Mouse (Mus musculus) granulocyte monocyte progenitor cell, adult 5-6 weeks (primary cell): ENCODE measurements at regions not wholly inside any gene's neighbourhood (a gene's known extent, or its start where the extent isn't known, plus 50 kb on each side); places are given as distances from the start of the nearest gene placed in this dataset.
A peak's percentile ranks its signal among the peaks of the same experiment; 100 is the strongest.
"Not testable (repeated sequence)": the region's sequence is repeated elsewhere in the genome, so short reads cannot be mapped to it uniquely, and the experiment has no call there.

Experiments
- ATAC-seq: replicated peaks from 2 replicates; pipeline ENCODE4 v1.8.0; 2016; ENCODE audit warnings: mild to moderate bottlenecking, moderate TSS enrichment, inconsistent platforms; ENCODE audit not compliant: poor library complexity, severe bottlenecking

GRCm38 (mm10) chr9:81312047-81312446, 321.6 kb downstream of the Htr1b start:
- no peak for ATAC-seq

DNA sequence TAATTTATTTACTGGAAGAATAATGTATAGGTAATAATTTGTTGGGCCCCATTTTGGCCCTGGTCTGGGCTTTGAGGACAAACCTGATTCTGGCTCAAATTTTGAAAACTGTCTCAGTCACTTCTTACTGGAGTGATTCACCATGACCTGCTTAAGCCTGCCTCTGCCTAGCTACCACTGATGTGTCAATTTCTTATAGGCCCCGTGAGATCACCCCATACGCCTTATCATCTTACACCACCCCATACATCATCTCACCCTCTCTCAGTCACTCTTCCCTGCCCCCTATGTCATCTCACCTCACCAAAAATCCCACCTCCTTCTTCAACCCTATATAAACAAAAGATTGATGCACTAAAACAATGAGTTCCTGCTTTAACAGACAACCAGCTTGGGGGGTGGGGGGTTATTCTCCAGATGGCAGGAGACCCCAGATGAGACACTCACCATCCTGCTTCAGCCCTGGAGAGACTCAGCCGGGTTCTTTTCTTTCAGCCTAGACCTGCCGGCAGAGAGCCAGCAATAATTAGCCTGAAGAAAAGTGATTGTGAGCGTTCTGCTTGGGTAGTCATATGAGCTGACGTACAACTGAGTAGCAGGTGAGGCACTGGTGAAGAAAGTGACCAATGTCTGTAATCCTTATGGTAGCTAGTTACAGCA, 325.0 kb downstream of the Htr1b start:
- ATAC-seq: no peak

DNA sequence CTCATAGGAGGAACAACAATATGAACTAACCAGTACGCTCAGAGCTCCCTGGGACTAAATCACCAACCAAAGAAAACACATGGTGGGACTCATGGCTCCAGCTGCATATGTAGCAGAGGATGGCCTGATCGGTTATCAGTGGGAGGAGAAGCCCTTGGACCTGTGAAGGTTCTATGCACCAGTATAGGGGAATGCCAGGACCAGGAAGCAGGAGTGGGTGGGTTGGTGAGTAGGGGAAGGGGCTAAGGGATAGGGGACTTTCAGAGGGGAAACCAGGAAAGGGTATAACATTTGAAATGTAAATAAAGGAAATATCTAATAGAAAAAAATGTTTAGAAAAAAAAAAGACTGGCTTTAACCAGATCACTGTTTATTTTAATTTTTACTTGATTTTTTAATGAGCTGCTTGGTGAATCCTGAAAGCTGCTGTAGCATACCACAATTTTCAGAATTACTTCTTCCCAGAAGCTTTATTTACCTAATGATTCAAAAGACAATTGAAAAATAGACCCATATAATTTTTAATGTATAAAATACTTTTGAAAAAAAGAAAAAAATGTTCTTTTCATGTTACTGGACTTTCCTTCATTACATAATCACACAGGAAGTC, 328.1 kb downstream of the Htr1b start:
- ATAC-seq: no peak

DNA sequence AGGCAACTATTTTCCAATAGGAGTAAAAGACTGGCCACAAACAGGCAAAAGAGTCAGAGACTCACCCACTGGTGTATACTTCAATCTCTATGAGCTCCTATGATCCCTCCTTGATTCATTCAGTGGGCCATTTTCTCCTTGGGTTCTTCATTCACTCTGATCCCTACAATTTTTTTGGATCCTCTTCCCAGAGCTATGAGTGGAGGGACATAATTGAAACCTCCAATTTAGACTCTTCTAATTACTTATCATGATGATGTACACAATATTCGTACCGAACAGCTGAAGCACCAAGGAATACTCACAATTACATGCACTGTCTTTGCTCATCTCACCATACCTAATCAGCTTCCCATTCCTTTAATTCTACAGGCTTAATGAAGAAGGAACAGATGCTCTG, 357.9 kb downstream of the Htr1b start:
- no peak for ATAC-seq

DNA sequence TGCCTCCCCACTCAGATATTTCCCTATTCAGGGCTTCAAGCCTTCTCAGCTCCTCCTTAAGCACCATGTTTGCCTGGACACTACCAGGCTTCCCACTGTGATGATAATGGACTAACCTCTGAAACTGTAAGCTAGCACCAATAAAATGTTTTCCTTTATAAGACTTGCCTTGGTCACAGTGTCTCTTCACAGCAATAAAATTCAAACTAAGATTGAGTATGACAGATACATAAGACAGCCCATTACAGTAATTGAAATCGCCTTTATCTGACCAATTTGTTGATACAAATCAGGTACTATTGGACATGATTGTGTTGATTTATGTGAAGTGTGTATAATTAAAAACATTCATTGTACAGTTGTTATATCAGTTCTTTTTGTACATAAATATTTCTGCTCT, 358.3 kb downstream of the Htr1b start:
- no peak for ATAC-seq

DNA sequence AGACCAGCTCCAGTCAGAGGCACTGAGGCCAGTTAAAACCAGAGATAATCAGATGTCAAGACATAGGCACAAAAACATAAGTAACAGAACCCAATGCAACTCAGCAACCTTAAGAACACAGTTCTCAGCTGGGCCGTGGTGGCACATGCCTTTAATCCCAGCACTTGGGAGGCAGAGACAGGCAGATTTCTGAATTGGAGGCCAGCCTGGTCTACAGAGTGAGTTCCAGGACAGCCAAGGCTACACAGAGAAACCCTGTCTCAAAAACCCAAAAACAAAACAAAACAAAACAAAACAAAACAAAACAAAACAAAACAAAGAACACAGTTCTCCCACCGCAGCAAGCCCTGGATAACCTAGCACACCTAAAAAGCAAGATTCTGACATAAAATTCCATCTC, 408.7 kb downstream of the Htr1b start:
- ATAC-seq: not testable (repeated sequence)

- ATAC-seq: no peak
These were observed 415.7 kb downstream of the Htr1b start for GRCm38 (mm10) chr9:81217938-81218337.

DNA sequence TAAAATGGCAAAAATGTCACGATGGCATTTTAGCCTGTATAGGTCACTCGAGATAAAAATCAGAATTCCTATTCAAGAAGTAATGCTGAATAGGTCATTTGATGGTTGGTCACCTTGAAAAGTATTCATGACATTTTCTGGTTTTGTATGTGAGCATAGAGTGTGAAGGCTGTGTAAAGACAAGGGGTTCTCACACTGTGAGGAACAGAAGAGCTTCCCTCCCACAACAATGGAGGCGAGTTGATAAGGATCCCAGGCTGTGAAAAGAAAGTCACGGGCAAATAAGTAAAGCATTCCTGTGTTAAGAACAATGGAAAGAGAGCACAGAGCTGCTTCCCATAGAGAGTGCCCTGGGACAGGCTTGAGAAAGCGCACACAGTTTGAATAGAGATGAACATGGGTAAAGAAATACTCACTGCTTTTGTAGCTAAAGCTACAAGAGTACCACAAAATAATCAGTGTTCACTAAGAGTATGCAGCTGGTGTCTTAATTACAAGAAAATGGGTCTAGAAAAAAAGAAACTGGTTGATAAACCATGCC, 418.0 kb downstream of the Htr1b start:
- ATAC-seq: no peak

GRCm38 (mm10) chr9:81214692-81215091, 418.9 kb downstream of the Htr1b start:
- ATAC-seq: peak; percentile 100

DNA sequence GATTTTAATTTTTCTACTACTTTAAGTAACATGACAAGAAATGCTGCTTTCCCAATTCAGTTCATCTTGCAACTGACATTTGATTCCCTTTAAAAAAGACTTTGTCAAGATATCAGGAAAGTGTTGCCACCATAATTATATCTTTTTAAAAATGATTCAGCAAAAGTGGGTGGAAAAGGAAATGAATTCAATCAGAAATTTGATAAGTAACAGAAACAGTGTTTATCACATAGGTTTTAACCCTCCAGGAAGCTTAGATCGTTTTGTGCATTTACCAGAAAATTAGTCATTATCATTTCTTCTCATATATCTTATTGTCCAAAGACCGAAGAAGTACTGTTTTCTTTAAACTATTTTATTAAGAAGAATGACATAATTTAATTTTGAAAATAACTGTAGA, 441.0 kb downstream of the Htr1b start:
- ATAC-seq: no peak
